Mouse (Mus musculus): Measurements from ENCODE around the gene Fnip2.

Gene Fnip2

DNA sequence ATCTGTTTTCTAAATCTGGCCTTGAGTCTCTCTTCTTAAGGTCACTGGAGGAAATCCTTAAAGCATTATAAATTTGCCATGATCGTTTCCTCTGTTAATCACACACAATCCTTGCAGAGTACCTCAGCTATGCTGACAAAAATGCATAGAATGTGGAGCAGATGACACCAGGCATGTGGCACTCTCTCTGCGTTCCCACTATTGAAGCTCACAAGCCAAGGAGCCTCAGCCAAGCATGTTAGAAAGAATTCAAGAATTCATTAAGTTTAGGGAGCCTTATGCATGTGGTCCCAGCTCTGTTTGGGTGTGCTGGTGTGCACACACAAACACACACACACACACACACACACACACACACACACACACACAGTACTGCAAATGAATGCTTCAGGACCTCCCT is 155.9 kb downstream of the Fnip2 start:
- DNase-seq: no peak

DNA sequence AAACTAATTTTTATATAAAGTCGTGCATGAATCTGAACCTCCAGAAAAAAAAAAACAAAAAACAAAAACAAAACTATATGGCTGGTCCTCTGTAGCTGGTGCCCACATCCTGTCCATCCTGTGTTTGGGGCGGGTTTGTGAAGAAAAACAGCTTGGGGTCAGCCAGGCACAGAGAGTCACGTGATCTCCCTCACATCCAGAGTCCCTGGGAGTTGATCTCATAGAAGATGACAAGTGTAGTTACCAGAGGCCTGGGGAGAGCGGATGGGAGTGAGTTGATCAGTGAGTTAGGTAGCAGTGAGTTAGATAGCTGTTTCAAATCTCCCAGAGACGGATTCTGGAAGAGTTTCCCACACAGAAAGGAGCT is 157.0 kb downstream of the Fnip2 start:
- no peak for DNase-seq

DNA sequence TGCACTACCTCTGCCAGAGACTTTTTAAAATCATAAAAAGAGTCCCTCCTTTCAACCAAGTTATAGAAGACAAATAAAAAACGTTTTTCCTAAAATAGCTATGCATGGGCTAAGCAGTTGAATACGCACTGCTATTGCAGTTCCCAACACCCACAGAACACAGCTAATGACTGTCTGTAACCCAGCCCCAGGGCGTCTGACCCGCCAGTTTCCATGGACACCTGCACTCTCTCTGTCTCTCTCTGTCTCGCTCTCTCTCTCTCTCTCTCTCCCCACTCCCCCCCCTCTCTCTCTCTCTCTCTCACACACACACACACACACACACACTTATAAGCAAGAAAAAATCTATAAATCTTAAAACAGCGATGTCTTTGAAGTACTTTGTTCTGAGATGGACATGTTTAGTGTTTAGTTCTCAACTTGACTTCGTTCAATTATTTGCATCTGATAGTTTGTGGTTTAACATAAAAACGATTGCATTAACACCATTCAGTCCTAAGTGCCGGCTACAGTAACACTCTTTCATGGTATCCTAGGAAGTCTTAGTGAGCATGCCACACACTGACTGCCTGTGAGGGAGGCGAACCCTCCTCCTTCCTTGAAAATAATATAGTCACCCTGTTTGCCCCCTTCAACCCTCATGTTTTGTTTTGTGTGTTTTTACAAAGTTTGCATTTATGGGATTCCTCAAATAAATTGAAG is 157.5 kb downstream of the Fnip2 start:
- no peak for DNase-seq

DNA sequence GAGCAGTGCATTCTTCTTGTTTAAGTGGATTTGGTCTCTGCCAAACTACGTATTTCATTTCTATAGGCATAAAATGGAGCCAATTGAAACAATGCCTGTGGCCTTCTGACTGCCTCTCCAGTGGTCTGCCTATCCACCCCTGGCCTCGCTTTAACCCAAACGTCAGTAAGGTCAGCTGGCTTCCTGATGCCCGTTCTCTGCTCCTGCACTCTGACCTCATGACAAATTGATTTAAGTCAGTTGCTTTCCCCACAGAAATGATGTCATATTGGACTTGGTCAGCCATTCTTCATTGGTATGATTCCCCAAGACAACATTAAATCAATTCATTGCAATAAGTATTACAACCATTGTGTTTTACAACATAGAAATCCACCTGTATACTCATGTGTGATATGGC is 159.1 kb downstream of the Fnip2 start:
- peak in 1 of 2 experiments; percentile 18 for DNase-seq
